ENCODE assay signal across 21 mouse cellular contexts in genomic region chr10:76368766-76369165, GRCm38 (mm10).
"Had no signal": no experiment of that assay in that cellular context is flagged by ENCODE, and none has a peak within 500 bp of the region (broad histone marks: within the 10 kb centered on the region; RNA-seq: fewer than 3 reads in every experiment).

No protein-coding gene starts in this region.

- H3K4me3 ChIP-seq: kidney, embryonic 15.5 days; limb, embryonic 10.5 days; limb, embryonic 13.5 days; liver, embryonic 12.5 days; liver, embryonic 15.5 days; lung, embryonic 15.5 days; megakaryocyte, embryonic 14.5 days; midbrain, embryonic 10.5 days; midbrain, embryonic 13.5 days; myocyte; neural tube, embryonic 13.5 days had no signal

- DNase-seq: kidney, adult 11 months; kidney, adult 8-10 months; kidney, postnatal 10 days; kidney, postnatal 36 days; liver; lung, adult 18-20 months; lung, postnatal 10 days; lung, postnatal 36 days; thymus, adult 18-20 months; thymus, postnatal 36 days had no signal

- H3K27ac ChIP-seq: kidney, embryonic 15.5 days; limb, embryonic 10.5 days; limb, embryonic 13.5 days; liver, embryonic 12.5 days; liver, embryonic 15.5 days; lung, embryonic 15.5 days; midbrain, embryonic 10.5 days; midbrain, embryonic 13.5 days; neural tube, embryonic 13.5 days had no signal

- H3K4me1 ChIP-seq: kidney, embryonic 15.5 days; limb, embryonic 10.5 days; limb, embryonic 13.5 days; liver, embryonic 12.5 days; liver, embryonic 15.5 days; lung, embryonic 15.5 days; midbrain, embryonic 10.5 days; neural tube, embryonic 13.5 days had no signal
